Mouse (Mus musculus) hindbrain, embryonic 14.5 days (tissue): Measurements from ENCODE around the gene Mon1b. TPM values are rescaled to one million over a fixed set of nuclear protein-coding genes. Genes with fewer than 3 reads are reported as not detected.

Source experiments
- ATAC-seq: fragments of 200-750 bp; cut with Nextera tagmentation; 2 replicates; pipeline ENCODE4 v1.8.0; 2017; ENCODE audit warnings: moderate number of reproducible peaks, mild to moderate bottlenecking, moderate TSS enrichment, moderate library complexity; ENCODE audit not compliant: low FRiP score
- DNase-seq: peaks from one replicate; pipeline ENCODE4 v3.0.0-alpha.2; 2015; ENCODE audit warnings: low spot score
- H3K27ac ChIP-seq: fragments of 300-500 bp; sonication (generic); 2 replicates; pipeline ENCODE4 v1.5.1; 2014; ENCODE audit warnings: mild to moderate bottlenecking, moderate library complexity
- H3K27me3 ChIP-seq: fragments of 300-500 bp; sonication (generic); 2 replicates; pipeline ENCODE4 v1.6.1; 2014; ENCODE audit warnings: mild to moderate bottlenecking, low read length, mixed read lengths; ENCODE audit not compliant: control insufficient read depth, insufficient read depth
- H3K36me3 ChIP-seq: fragments of 300-500 bp; sonication (generic); replicated peaks from 2 replicates; pipeline ENCODE4 v1.6.1; 2014; ENCODE audit not compliant: control insufficient read depth, insufficient read depth
- H3K4me1 ChIP-seq: fragments of 300-500 bp; sonication (generic); replicated peaks from 2 replicates; pipeline ENCODE4 v1.6.1; 2014; ENCODE audit warnings: antibody characterized with exemption, low read length, mixed read lengths; ENCODE audit not compliant: control insufficient read depth, insufficient read depth
- H3K4me2 ChIP-seq: fragments of 300-500 bp; sonication (generic); replicated peaks from 2 replicates; pipeline ENCODE4 v1.6.1; 2014; ENCODE audit warnings: mild to moderate bottlenecking, moderate library complexity
- H3K4me3 ChIP-seq: fragments of 300-500 bp; sonication (generic); replicated peaks from 2 replicates; pipeline ENCODE4 v1.5.1; 2014; ENCODE audit warnings: mild to moderate bottlenecking, low read length
- H3K9ac ChIP-seq: fragments of 300-500 bp; sonication (generic); 2 replicates; pipeline ENCODE4 v1.6.1; 2014
- H3K9me3 ChIP-seq: fragments of 300-500 bp; sonication (generic); 2 replicates; pipeline ENCODE4 v1.6.1; 2016; ENCODE audit warnings: low read length; ENCODE audit not compliant: control insufficient read depth
- WGBS: fragments of 180-500 bp; shearing (Covaris S2); extraction: QIAGEN DNeasy Blood & Tissue Kit; methylation state at CpG from one replicate; pipeline ENCODE4 v1.1.7; 2014; 5-methylcytosine and 5-hydroxymethylcytosine counted together
- polyA plus RNA-seq: library from polyadenylated mRNA; unstranded; fragments of >200 nt; fragmentation: Nextera tagmentation; extraction: Ambion mirVana; gene quantifications from 2 replicates; pipeline ENCODE4 v1.2.1, GENCODE M21; 2014

Gene Mon1b
- 11.9 and 14.6 TPM in 2 replicates for polyA plus RNA-seq

- Histone ChIP-seq H3K27me3 (no peaks in the 10 kb centered on the region), H3K27ac (peak within 1 kb of the TSS; percentile 89), H3K9ac (peak within 1 kb of the TSS; percentile 79), H3K4me2 (peak within 1 kb of the TSS; percentile 100), H3K4me3 (peak within 1 kb of the TSS; percentile 67), H3K9me3 (no peaks in the 10 kb centered on the region), H3K36me3 (peaks cover 21% of the 10 kb centered on the region), H3K4me1 (peaks cover 17% of the 10 kb centered on the region)
- DNase-seq (peak; percentile 97), ATAC-seq (peak; percentile 98)
- WGBS: under 1% methylated on average over 42 of the region's 42 CpGs
These were observed at the start of gene Mon1b for GRCm38 (mm10) chr8:113634670-113635591. TSS of gene Mon1b (plus strand) at chr8:113635587.

- Histone ChIP-seq H3K4me1 (no peaks in the 10 kb centered on the region), H3K9me3 (no peaks in the 10 kb centered on the region), H3K36me3 (no peaks in the 10 kb centered on the region), H3K4me2 (no peak overlapping the region), H3K4me3 (no peak overlapping the region), H3K27me3 (no peaks in the 10 kb centered on the region), H3K27ac (no peak overlapping the region), H3K9ac (no peak overlapping the region)
- DNase-seq (no peak), ATAC-seq (no peak)
- 46% methylated on average over 3 of the region's 3 CpGs for WGBS
These were observed 37.0 kb upstream of the Mon1b start for GRCm38 (mm10) chr8:113598401-113598800.

DNA sequence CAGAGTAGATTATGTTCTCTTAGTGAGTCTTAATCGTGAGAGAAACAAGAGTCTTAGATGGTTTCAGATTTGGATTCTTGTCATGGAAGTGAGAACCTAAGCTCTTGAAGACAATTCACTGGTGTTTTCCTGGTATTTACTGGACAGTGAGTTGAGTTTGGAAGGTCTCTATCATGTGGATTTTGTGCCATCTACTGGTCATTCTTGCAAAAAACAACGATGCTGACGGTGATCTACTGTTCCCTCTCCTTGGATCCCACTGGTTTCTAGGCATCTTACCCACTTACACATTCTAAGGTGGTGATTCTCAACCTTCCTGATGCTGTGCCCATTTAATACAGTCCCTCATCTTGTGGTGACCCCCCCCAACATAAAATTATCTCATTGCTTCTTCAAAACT lies 2.8 kb upstream of the Mon1b start:
- Histone ChIP-seq H3K9ac (no peak overlapping the region), H3K9me3 (no peaks in the 10 kb centered on the region), H3K4me3 (no peak overlapping the region), H3K27me3 (no peaks in the 10 kb centered on the region), H3K27ac (no peak overlapping the region), H3K36me3 (no peaks in the 10 kb centered on the region), H3K4me2 (no peak overlapping the region), H3K4me1 (peaks cover 17% of the 10 kb centered on the region)
- DNase-seq (peak; percentile 82), ATAC-seq (no peak)
- 11% methylated on average over 3 of the region's 3 CpGs for WGBS

DNA sequence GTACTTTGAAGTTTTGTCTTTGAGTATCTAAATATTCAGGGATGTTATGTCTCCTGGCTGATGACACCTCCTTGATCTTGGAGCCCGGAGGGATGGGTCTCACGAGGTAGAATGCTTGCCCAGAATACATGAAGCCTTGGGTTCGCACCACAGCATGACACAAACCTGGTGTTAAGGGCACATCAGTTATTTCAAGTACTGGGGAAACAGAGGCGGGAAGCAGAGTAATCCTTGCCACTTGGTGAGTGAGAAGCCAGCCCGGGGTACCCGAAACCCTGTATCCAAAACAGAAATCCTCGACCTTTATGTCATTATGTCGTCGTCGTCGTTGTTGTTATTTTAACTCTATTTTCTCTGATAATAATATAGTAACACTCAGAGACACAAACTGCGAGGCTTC lies 1.2 kb upstream of the Mon1b start:
- no peak for ATAC-seq
- Histone ChIP-seq H3K4me3 (peak overlapping the region; percentile 67), H3K27ac (peak overlapping the region; percentile 89), H3K27me3 (no peaks in the 10 kb centered on the region), H3K36me3 (peaks cover 13% of the 10 kb centered on the region), H3K9ac (peak overlapping the region; percentile 55), H3K9me3 (no peaks in the 10 kb centered on the region), H3K4me1 (peaks cover 17% of the 10 kb centered on the region), H3K4me2 (peak overlapping the region; percentile 58)
- no peak for DNase-seq
- WGBS: 37% methylated on average over 12 of the region's 12 CpGs

DNA sequence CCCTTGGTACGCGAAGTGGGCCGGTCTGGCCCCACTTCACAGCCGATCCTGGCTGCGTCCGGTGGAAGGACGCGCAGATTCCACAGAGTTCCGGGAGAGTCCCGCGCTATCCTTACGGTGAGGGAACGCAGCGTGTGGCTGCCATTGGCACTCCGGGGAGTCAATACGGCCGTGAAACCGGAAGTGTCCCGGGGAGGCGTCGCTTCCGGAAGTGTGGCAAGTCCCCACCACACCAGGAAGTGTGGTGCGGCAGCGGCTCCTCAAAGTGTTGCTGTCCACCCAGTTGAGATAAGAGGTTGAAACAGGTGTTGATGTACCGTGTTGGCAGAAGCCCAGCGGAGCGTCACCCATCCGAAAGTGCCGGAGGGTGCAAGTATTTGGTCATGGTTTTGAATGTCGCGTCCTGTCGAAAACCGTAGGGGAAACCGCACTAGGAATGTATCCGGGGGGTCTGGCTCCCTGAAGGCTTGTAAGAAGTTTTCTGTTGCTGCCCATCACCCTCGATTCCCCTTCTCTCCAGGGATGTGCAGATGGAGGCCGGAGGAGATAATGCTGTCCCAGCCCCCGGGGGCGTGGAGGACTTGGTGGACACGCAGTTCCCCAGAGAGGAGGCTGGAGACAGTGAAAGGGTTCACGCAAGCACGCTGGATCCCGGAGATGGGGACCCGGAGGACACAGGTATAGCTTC lies 349 bp downstream of the Mon1b start:
- Histone ChIP-seq H3K9ac (peak overlapping the region; percentile 79), H3K9me3 (no peaks in the 10 kb centered on the region), H3K4me1 (peaks cover 17% of the 10 kb centered on the region), H3K36me3 (peaks cover 28% of the 10 kb centered on the region), H3K27ac (peak overlapping the region; percentile 89), H3K27me3 (no peaks in the 10 kb centered on the region), H3K4me3 (peak overlapping the region; percentile 67), H3K4me2 (peak overlapping the region; percentile 100)
- DNase-seq (no peak), ATAC-seq (peak; percentile 79)
- WGBS: under 1% methylated on average over 44 of the region's 44 CpGs

GRCm38 (mm10) chr8:113636280-113636628 lies 867 bp downstream of the Mon1b start:
- H3K27ac ChIP-seq: no peak overlapping the region
- H3K9ac ChIP-seq: peak overlapping the region; percentile 79
- no peaks in the 10 kb centered on the region for H3K9me3 ChIP-seq
- no peaks in the 10 kb centered on the region for H3K27me3 ChIP-seq
- H3K4me1 ChIP-seq: peaks cover 17% of the 10 kb centered on the region
- H3K4me2 ChIP-seq: peak overlapping the region; percentile 100
- ATAC-seq (no peak), DNase-seq (no peak)
- H3K36me3 ChIP-seq: peaks cover 30% of the 10 kb centered on the region
- 31% methylated on average over 5 of the region's 5 CpGs for WGBS
- peak overlapping the region; percentile 67 for H3K4me3 ChIP-seq

GRCm38 (mm10) chr8:113640357-113640756 lies 5.0 kb downstream of the Mon1b start:
- Histone ChIP-seq H3K4me3 (no peak overlapping the region), H3K4me2 (no peak overlapping the region), H3K27me3 (no peaks in the 10 kb centered on the region), H3K9ac (no peak overlapping the region), H3K36me3 (peaks cover 53% of the 10 kb centered on the region), H3K4me1 (peaks cover 12% of the 10 kb centered on the region), H3K27ac (no peak overlapping the region), H3K9me3 (no peaks in the 10 kb centered on the region)
- 91% methylated on average over 8 of the region's 8 CpGs for WGBS
- no peak for ATAC-seq
- DNase-seq: no peak

DNA sequence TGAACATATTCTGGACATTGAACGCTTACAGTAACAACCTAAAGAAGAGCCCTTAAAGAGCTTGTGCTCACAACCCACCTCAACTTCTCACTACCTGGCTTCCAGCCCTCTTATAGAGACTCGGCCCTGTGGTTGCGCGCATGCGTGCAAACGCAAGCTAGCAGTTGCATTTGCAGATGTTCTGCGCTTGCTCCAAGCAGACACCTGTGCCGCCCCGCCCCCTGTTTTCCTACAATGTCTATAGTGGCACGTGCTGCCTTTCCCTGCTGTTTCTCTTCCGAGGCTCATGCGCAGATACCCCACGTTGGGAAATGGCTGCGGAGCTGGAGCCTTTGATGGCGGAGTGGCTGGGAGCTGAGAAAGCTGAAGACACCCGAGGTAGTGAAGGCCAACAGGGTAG lies 7.5 kb downstream of the Mon1b start, which contains the start of gene Syce1l:
Syce1l (plus strand) TSS at position 288 of the 400 bp plus-strand sequence.
- no peak for DNase-seq
- H3K4me2 ChIP-seq: no peak within 1 kb of the TSS
- 96% methylated on average over 16 of the region's 16 CpGs for WGBS
- H3K4me3 ChIP-seq: no peak within 1 kb of the TSS
- ATAC-seq: no peak
- peaks cover 52% of the 10 kb centered on the region for H3K36me3 ChIP-seq
- no peaks in the 10 kb centered on the region for H3K4me1 ChIP-seq
- H3K27me3 ChIP-seq: no peaks in the 10 kb centered on the region
- no peaks in the 10 kb centered on the region for H3K9me3 ChIP-seq
- no peak within 1 kb of the TSS for H3K9ac ChIP-seq
- H3K27ac ChIP-seq: no peak within 1 kb of the TSS

DNA sequence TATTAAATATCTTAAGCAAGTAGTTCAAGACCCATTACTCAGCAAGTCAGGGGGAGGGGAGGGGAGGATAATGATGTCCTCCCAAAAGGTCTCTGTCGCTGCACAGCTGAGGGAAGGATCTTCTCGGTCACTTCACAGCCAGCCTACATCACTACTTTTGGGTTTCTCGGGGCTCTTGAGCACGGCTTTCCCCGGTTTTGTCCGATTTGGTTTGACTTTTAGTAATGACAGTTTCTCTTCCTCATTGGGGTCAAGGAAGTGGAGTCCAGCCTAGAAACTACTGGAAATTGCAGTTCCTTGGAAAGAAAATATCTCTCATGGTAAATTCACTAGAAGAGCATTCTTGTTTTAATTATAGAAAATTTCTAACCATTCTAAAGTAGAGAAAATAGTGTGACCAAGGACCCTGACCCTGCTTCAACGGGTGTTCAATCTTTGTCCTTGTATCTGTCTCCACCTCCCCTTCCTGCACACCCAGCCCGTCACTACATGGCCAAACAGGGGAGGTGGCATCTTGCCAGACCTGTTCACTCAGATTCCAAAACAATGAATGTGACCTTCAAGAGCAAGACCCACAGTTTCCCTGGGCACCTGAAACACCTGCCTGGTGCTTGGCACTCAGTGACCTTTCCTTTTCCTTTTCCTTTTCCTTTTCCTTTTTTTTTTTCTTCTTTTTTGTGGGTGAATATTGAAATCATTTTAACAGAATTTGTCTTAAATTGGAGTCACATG lies 8.3 kb downstream of the Mon1b start:
- H3K4me3 ChIP-seq: no peak overlapping the region
- ATAC-seq (no peak), DNase-seq (no peak)
- H3K4me2 ChIP-seq: no peak overlapping the region
- no peaks in the 10 kb centered on the region for H3K4me1 ChIP-seq
- no peak overlapping the region for H3K27ac ChIP-seq
- H3K9me3 ChIP-seq: no peaks in the 10 kb centered on the region
- 92% methylated on average over 8 of the region's 8 CpGs for WGBS
- peaks cover 45% of the 10 kb centered on the region for H3K36me3 ChIP-seq
- H3K9ac ChIP-seq: no peak overlapping the region
- no peaks in the 10 kb centered on the region for H3K27me3 ChIP-seq
